Mouse (Mus musculus): ENCODE data around the gene Ift46.

Ift46 gene

GRCm38 (mm10) chr9:44767101-44768028, at the start of gene Ift46, which contains the start of gene Arcn1:
Gene Ift46, plus strand, starts transcription at chr9:44767908.
Gene Arcn1, minus strand, starts transcription at chr9:44767845.
- DNase-seq (ENCODE audit: low read depth, low spot score), result peak; percentile 73

- no peak for DNase-seq (ENCODE audit: low read depth, low spot score)
Observed at GRCm38 (mm10) chr9:44718937-44719631, 48.6 kb upstream of the Ift46 start.

- DNase-seq (ENCODE audit: low read depth, low spot score), result no peak
Observed at GRCm38 (mm10) chr9:44719632-44720357, 47.9 kb upstream of the Ift46 start.

- DNase-seq (ENCODE audit: low read depth, low spot score), result no peak
Observed at GRCm38 (mm10) chr9:44720358-44721153, 47.2 kb upstream of the Ift46 start.

GRCm38 (mm10) chr9:44721154-44721876, 46.4 kb upstream of the Ift46 start:
- peak; percentile 74 for DNase-seq (ENCODE audit: low read depth, low spot score)

- DNase-seq (ENCODE audit: low read depth, low spot score), result no peak
Observed at GRCm38 (mm10) chr9:44721877-44722186, 45.9 kb upstream of the Ift46 start.

- no peak for DNase-seq (ENCODE audit: low read depth, low spot score)
Observed at GRCm38 (mm10) chr9:44722575-44722974, 45.1 kb upstream of the Ift46 start.

GRCm38 (mm10) chr9:44723008-44723407, 44.7 kb upstream of the Ift46 start:
- no peak for DNase-seq (ENCODE audit: low read depth, low spot score)

- DNase-seq (ENCODE audit: low read depth, low spot score), result no peak
Observed at GRCm38 (mm10) chr9:44723521-44724041, 44.1 kb upstream of the Ift46 start.

- DNase-seq (ENCODE audit: low read depth, low spot score), result no peak
Observed at GRCm38 (mm10) chr9:44724223-44724622, 43.5 kb upstream of the Ift46 start.

- no peak for DNase-seq (ENCODE audit: low read depth, low spot score)
Observed at GRCm38 (mm10) chr9:44724665-44725064, 43.0 kb upstream of the Ift46 start.

GRCm38 (mm10) chr9:44726431-44727146, 41.1 kb upstream of the Ift46 start:
- no peak for DNase-seq (ENCODE audit: low read depth, low spot score)

GRCm38 (mm10) chr9:44727441-44727840, 40.3 kb upstream of the Ift46 start:
- no peak for DNase-seq (ENCODE audit: low read depth, low spot score)

GRCm38 (mm10) chr9:44732130-44732549, 35.6 kb upstream of the Ift46 start:
- DNase-seq (ENCODE audit: low read depth, low spot score), result no peak

GRCm38 (mm10) chr9:44732921-44733530, 34.7 kb upstream of the Ift46 start:
- no peak for DNase-seq (ENCODE audit: low read depth, low spot score)

- DNase-seq (ENCODE audit: low read depth, low spot score), result peak; percentile 39
Observed at GRCm38 (mm10) chr9:44733671-44734523, 33.8 kb upstream of the Ift46 start.

GRCm38 (mm10) chr9:44734524-44735494, 32.9 kb upstream of the Ift46 start, which contains the start of gene Phldb1:
Gene Phldb1, minus strand, starts transcription at chr9:44735198.
- peak; percentile 44 for DNase-seq (ENCODE audit: low read depth, low spot score)
